Mouse (Mus musculus): ENCODE results near the gene Gapvd1. TPM values are rescaled to one million over a fixed set of nuclear protein-coding genes. Genes with fewer than 3 reads are reported as not detected.
"Not testable (repeated sequence)": the region's sequence is repeated elsewhere in the genome, so short reads cannot be mapped to it uniquely, and the experiment has no call there.

The Gapvd1 gene
- 10 to 100 TPM; 37.7 to 46.4 TPM for total RNA-seq (2021)
- long read RNA-seq, experiment 1, full-length matches to known transcripts = 9 of 27 reads
- long read RNA-seq, experiment 1, partial matches to known transcripts = 11 of 27 reads
- long read RNA-seq, experiment 1, other reads (novel, unspliced or antisense) = 7 of 27 reads
- long read RNA-seq, experiment 2, full-length matches to known transcripts = 7 of 26 reads
- long read RNA-seq, experiment 2, partial matches to known transcripts = 9 of 26 reads
- long read RNA-seq, experiment 2, other reads (novel, unspliced or antisense) = 10 of 26 reads

- no peak for DNase-seq
Measured at GRCm38 (mm10) chr2:34754551-34755358, at the start of gene Gapvd1. Gapvd1 (minus strand) TSS chr2:34755232.

GRCm38 (mm10) chr2:34804815-34805214 is 49.8 kb upstream of the Gapvd1 start:
- DNase-seq = no peak

- DNase-seq = no peak
Measured at GRCm38 (mm10) chr2:34804172-34804571, 49.1 kb upstream of the Gapvd1 start.

GRCm38 (mm10) chr2:34803746-34804145 is 48.7 kb upstream of the Gapvd1 start:
- DNase-seq = no peak

GRCm38 (mm10) chr2:34802565-34803245 is 47.7 kb upstream of the Gapvd1 start:
- not testable (repeated sequence) for DNase-seq

- DNase-seq = peak; percentile 94
Measured at GRCm38 (mm10) chr2:34801516-34802482, 46.8 kb upstream of the Gapvd1 start.

- no peak for DNase-seq
Measured at GRCm38 (mm10) chr2:34800371-34800770, 45.3 kb upstream of the Gapvd1 start.

- peak; percentile 75 for DNase-seq
Measured at GRCm38 (mm10) chr2:34799357-34800256, 44.6 kb upstream of the Gapvd1 start, which contains the start of gene Rabepk. Rabepk (minus strand) TSS chr2:34799912.

GRCm38 (mm10) chr2:34795426-34795825 is 40.4 kb upstream of the Gapvd1 start:
- DNase-seq = no peak

- DNase-seq = no peak
Measured at GRCm38 (mm10) chr2:34794511-34794910, 39.5 kb upstream of the Gapvd1 start.

GRCm38 (mm10) chr2:34792543-34792942 is 37.5 kb upstream of the Gapvd1 start:
- DNase-seq = not testable (repeated sequence)

GRCm38 (mm10) chr2:34790282-34790681 is 35.2 kb upstream of the Gapvd1 start:
- no peak for DNase-seq

- no peak for DNase-seq
Measured at GRCm38 (mm10) chr2:34784085-34784484, 29.1 kb upstream of the Gapvd1 start.

GRCm38 (mm10) chr2:34783064-34784020 is 28.3 kb upstream of the Gapvd1 start:
- no peak for DNase-seq

GRCm38 (mm10) chr2:34777237-34777868 is 22.3 kb upstream of the Gapvd1 start:
- DNase-seq = no peak

- no peak for DNase-seq
Measured at GRCm38 (mm10) chr2:34774493-34774892, 19.5 kb upstream of the Gapvd1 start.

GRCm38 (mm10) chr2:34773673-34774072 is 18.6 kb upstream of the Gapvd1 start:
- no peak for DNase-seq
